Mouse (Mus musculus): ENCODE results near the gene Mapk8ip1. TPM values are rescaled to one million over a fixed set of nuclear protein-coding genes. Genes with fewer than 3 reads are reported as not detected.

Mapk8ip1 gene
- total and polyA plus RNA-seq, 2 experiments: 0.65 to 1.6 TPM

- H3K27ac ChIP-seq (replicated peaks; ENCODE audit: insufficient read depth, low read depth, low read length): no peak overlapping the region
- no peak for DNase-seq (ENCODE audit: extremely low read depth, low read depth, low spot score)
- no peaks in the 10 kb centered on the region for H3K79me2 ChIP-seq (ENCODE audit: control insufficient read depth, insufficient read depth, low read length)
- 51% methylated on average over 2 of the region's 2 CpGs for WGBS
- H3K9ac ChIP-seq (ENCODE audit: low read depth, low read length): no peak overlapping the region
- no peak for TF ChIP-seq POLR2A (IDR thresholded peaks at IDR 0.05; ENCODE audit: extremely low read depth, insufficient read depth, low read length)
- H3K27me3 ChIP-seq (ENCODE audit: control insufficient read depth, insufficient read depth, low read length): no peaks in the 10 kb centered on the region
- peaks cover 13% of the 10 kb centered on the region for H3K36me3 ChIP-seq (ENCODE audit: control insufficient read depth, insufficient read depth, low read length)
- H3K4me3 ChIP-seq (ENCODE audit: insufficient read depth, low read depth, low read length): no peak overlapping the region
- no peaks in the 10 kb centered on the region for H3K4me1 ChIP-seq (ENCODE audit: control insufficient read depth, insufficient read depth, low read length)
These were observed 41.8 kb downstream of the Mapk8ip1 start for GRCm38 (mm10) chr2:92359301-92359700.

DNA sequence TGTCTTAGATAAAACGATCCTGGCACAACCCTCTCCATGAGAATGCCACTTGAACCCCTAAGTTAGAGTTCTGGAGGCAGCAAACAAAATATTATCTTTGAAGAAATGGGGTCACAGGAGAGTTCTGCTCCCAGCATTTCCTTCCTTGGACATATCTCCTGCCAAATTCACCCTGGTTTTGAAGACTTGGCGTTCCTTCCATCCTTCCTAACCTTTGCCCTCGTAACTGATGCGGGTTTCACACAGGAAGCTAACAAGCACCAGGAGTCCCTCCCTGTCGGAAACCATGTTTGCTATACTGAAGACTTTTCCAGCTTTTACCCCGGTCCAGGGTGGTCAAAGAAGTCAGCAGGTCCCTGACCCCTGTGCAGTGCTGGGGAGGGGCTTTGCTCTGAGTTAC lies 46.8 kb downstream of the Mapk8ip1 start:
- H3K79me2 ChIP-seq (ENCODE audit: control insufficient read depth, insufficient read depth, low read length): no peaks in the 10 kb centered on the region
- no peaks in the 10 kb centered on the region for H3K27me3 ChIP-seq (ENCODE audit: control insufficient read depth, insufficient read depth, low read length)
- no peaks in the 10 kb centered on the region; the same call in 1 of the 2 replicates for H3K4me1 ChIP-seq (ENCODE audit: control insufficient read depth, insufficient read depth, low read length)
- H3K27ac ChIP-seq (replicated peaks; ENCODE audit: insufficient read depth, low read depth, low read length): peak overlapping the region; percentile 19; the same call in 1 of the 2 replicates
- 56% methylated on average over 6 of the region's 6 CpGs for WGBS
- no peak for TF ChIP-seq POLR2A (IDR thresholded peaks at IDR 0.05; ENCODE audit: extremely low read depth, insufficient read depth, low read length)
- no peak for TF ChIP-seq CTCF (IDR thresholded peaks at IDR 0.05; ENCODE audit: low read depth, low read length)
- no peak overlapping the region for H3K9ac ChIP-seq (ENCODE audit: low read depth, low read length)
- H3K4me3 ChIP-seq (ENCODE audit: insufficient read depth, low read depth, low read length): no peak overlapping the region
- DNase-seq (ENCODE audit: extremely low read depth, low read depth, low spot score): no peak
- peaks cover 22% of the 10 kb centered on the region for H3K36me3 ChIP-seq (ENCODE audit: control insufficient read depth, insufficient read depth, low read length)

- H3K79me2 ChIP-seq (ENCODE audit: control insufficient read depth, insufficient read depth, low read length): no peaks in the 10 kb centered on the region
- no peaks in the 10 kb centered on the region; the same call in 1 of the 2 replicates for H3K4me1 ChIP-seq (ENCODE audit: control insufficient read depth, insufficient read depth, low read length)
- H3K36me3 ChIP-seq (ENCODE audit: control insufficient read depth, insufficient read depth, low read length): peaks cover 27% of the 10 kb centered on the region
- no peaks in the 10 kb centered on the region for H3K27me3 ChIP-seq (ENCODE audit: control insufficient read depth, insufficient read depth, low read length)
- WGBS: 74% methylated on average over 5 of the region's 5 CpGs
- no peak for DNase-seq (ENCODE audit: extremely low read depth, low read depth, low spot score)
- no peak overlapping the region for H3K27ac ChIP-seq (replicated peaks; ENCODE audit: insufficient read depth, low read depth, low read length)
- no peak for TF ChIP-seq CTCF (IDR thresholded peaks at IDR 0.05; ENCODE audit: low read depth, low read length)
- no peak for TF ChIP-seq POLR2A (IDR thresholded peaks at IDR 0.05; ENCODE audit: extremely low read depth, insufficient read depth, low read length)
- H3K9ac ChIP-seq (ENCODE audit: low read depth, low read length): no peak overlapping the region
- H3K4me3 ChIP-seq (ENCODE audit: insufficient read depth, low read depth, low read length): no peak overlapping the region
These were observed 47.7 kb downstream of the Mapk8ip1 start for GRCm38 (mm10) chr2:92353402-92353801.

DNA sequence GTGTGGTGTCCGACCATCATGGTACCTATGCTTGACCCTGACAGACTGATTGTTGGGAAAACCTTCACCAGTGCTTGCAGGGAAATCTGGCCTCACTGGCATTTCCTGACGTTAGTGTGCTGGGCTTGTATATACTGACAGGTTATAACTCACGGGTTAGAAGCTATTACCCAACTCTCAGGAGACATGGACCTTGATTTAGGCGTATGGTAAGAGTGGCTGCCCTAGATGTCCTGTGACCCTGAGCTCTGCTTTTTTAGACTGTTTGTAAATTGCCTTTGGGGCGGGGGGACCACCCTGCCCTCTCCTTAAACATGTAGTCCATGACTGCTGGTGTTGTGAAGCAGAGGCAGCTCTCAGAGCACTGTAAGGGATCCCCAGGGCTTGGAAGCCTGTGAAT lies 50.4 kb downstream of the Mapk8ip1 start:
- 84% methylated on average over 5 of the region's 5 CpGs for WGBS
- Histone ChIP-seq H3K4me3 (ENCODE audit: insufficient read depth, low read depth, low read length) (no peak overlapping the region), H3K27ac (replicated peaks; ENCODE audit: insufficient read depth, low read depth, low read length) (no peak overlapping the region), H3K79me2 (ENCODE audit: control insufficient read depth, insufficient read depth, low read length) (no peaks in the 10 kb centered on the region), H3K9ac (ENCODE audit: low read depth, low read length) (no peak overlapping the region), H3K36me3 (ENCODE audit: control insufficient read depth, insufficient read depth, low read length) (peaks cover 18% of the 10 kb centered on the region), H3K4me1 (ENCODE audit: control insufficient read depth, insufficient read depth, low read length) (no peaks in the 10 kb centered on the region; the same call in 1 of the 2 replicates), H3K27me3 (ENCODE audit: control insufficient read depth, insufficient read depth, low read length) (no peaks in the 10 kb centered on the region)
- no peak for TF ChIP-seq CTCF (IDR thresholded peaks at IDR 0.05; ENCODE audit: low read depth, low read length)
- TF ChIP-seq POLR2A (IDR thresholded peaks at IDR 0.05; ENCODE audit: extremely low read depth, insufficient read depth, low read length): no peak
- no peak for DNase-seq (ENCODE audit: extremely low read depth, low read depth, low spot score)

DNA sequence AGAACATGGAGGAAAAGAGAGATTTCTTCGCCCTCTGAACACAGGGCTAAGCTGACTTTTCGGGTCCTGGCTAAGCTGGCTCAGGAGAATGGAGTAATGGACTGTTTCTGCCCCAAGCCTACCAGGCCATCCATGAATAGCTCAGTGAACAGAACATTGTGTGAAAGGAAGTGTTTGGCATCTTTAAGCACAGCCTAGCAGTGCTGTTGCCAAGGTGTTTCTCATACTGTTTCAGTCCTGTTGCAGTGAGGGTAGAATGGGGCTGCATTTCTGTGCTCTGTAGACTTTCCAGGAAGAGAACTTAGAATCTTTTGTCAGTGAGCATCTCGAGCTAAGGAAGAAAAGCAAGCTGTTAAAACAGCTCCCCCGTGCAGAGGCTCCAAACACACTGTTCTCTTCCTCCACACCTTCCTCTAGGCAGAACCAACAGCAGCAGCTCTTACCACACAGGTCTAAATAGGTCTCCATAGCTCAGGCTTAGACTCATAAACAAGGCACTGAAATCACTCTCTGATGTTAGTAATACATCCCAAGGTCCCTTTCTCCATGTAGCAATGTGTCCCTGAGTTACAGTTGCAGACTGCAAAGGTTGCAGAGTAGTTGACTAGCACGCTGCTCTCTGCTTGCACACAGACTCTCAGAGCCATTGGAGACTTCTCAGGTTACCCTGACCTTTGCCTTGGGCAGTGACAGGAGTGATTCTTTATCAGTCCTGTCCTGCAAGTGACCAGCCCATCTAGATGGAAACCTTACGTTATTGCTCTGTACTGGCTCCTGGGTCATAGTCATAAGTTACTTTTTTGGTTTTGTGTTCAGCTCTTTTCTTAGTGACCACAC lies 51.3 kb downstream of the Mapk8ip1 start:
- Histone ChIP-seq H3K4me1 (ENCODE audit: control insufficient read depth, insufficient read depth, low read length) (no peaks in the 10 kb centered on the region; the same call in 1 of the 2 replicates), H3K79me2 (ENCODE audit: control insufficient read depth, insufficient read depth, low read length) (no peaks in the 10 kb centered on the region), H3K9ac (ENCODE audit: low read depth, low read length) (no peak overlapping the region), H3K4me3 (ENCODE audit: insufficient read depth, low read depth, low read length) (no peak overlapping the region), H3K36me3 (ENCODE audit: control insufficient read depth, insufficient read depth, low read length) (peaks cover 19% of the 10 kb centered on the region), H3K27me3 (ENCODE audit: control insufficient read depth, insufficient read depth, low read length) (no peaks in the 10 kb centered on the region), H3K27ac (replicated peaks; ENCODE audit: insufficient read depth, low read depth, low read length) (no peak overlapping the region)
- DNase-seq (ENCODE audit: extremely low read depth, low read depth, low spot score): no peak
- TF ChIP-seq POLR2A (IDR thresholded peaks at IDR 0.05; ENCODE audit: extremely low read depth, insufficient read depth, low read length): no peak
- no peak for TF ChIP-seq CTCF (IDR thresholded peaks at IDR 0.05; ENCODE audit: low read depth, low read length)
- WGBS: 73% methylated on average over 6 of the region's 6 CpGs

DNA sequence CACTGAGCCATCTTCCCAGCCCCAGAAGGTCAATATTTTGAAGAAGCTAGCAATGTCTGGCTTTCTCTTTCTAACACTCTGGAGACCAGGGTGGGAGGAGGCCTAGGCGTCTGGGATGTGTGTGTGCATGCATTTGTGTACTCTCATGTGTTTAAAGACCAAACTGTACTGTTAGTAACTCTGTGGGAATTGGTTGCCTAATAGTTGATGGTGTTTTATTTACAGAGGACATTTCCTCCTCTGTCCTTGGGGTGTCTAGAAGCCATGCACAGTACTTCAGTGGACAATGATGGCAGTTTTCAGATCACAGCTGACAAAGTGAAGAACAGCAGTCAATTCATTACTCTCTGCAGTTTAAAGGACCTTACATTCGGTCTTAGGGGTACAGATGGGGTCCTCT lies 53.9 kb downstream of the Mapk8ip1 start:
- no peak overlapping the region for H3K27ac ChIP-seq (replicated peaks; ENCODE audit: insufficient read depth, low read depth, low read length)
- DNase-seq (ENCODE audit: extremely low read depth, low read depth, low spot score): no peak
- H3K4me1 ChIP-seq (ENCODE audit: control insufficient read depth, insufficient read depth, low read length): no peaks in the 10 kb centered on the region
- H3K79me2 ChIP-seq (ENCODE audit: control insufficient read depth, insufficient read depth, low read length): no peaks in the 10 kb centered on the region
- TF ChIP-seq POLR2A (IDR thresholded peaks at IDR 0.05; ENCODE audit: extremely low read depth, insufficient read depth, low read length) (no peak), CTCF (IDR thresholded peaks at IDR 0.05; ENCODE audit: low read depth, low read length) (no peak)
- no peak overlapping the region for H3K9ac ChIP-seq (ENCODE audit: low read depth, low read length)
- no peaks in the 10 kb centered on the region for H3K27me3 ChIP-seq (ENCODE audit: control insufficient read depth, insufficient read depth, low read length)
- 91% methylated on average over 2 of the region's 2 CpGs for WGBS
- peaks cover 22% of the 10 kb centered on the region for H3K36me3 ChIP-seq (ENCODE audit: control insufficient read depth, insufficient read depth, low read length)
- H3K4me3 ChIP-seq (ENCODE audit: insufficient read depth, low read depth, low read length): no peak overlapping the region
